Mouse (Mus musculus): Measurements from ENCODE around the gene Aldh8a1.

DNA sequence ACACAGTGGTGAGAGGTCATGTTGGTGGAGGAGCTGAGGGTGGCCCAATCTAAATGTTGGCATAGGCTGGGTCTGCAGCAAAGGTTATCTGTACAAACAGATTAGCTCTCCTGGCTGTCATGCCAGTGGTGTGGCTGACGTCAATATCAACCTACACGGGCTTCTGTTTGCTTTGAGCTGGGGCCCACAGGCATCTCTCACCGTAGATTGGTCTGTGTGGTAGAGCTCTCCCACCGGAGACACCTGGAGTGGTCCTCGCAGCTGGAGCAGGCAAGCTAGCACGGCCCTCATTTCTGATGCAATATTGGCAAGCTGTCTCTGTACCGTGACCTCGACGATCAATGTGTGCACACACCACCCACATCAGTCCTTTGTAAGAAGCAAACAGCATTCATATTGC, 67.3 kb downstream of the Aldh8a1 start:
- TF ChIP-seq POLR2A (IDR thresholded peaks at IDR 0.05; ENCODE audit: insufficient read length, low read depth): no peak
- TF ChIP-seq E2F4 (IDR thresholded peaks at IDR 0.05; ENCODE audit: insufficient read depth): no peak
- TF ChIP-seq POLR2AphosphoS2 (IDR thresholded peaks at IDR 0.05; ENCODE audit: insufficient read length, low read depth): no peak
- no peak for TF ChIP-seq USF1 (IDR thresholded peaks at IDR 0.05; ENCODE audit: low read depth)
- TF ChIP-seq CEBPB (IDR thresholded peaks at IDR 0.05; ENCODE audit: insufficient read depth, poor library complexity, severe bottlenecking): no peak
- TF ChIP-seq TCF12 (IDR thresholded peaks at IDR 0.05; ENCODE audit: insufficient read depth, poor library complexity, severe bottlenecking): no peak
- no peak for TF ChIP-seq MAX (IDR thresholded peaks at IDR 0.05; ENCODE audit: low read depth)
- TF ChIP-seq REST (IDR thresholded peaks at IDR 0.05; ENCODE audit: insufficient read depth, insufficient read length): no peak
- TF ChIP-seq TCF3 (IDR thresholded peaks at IDR 0.05; ENCODE audit: insufficient read length, low read depth): no peak
- no peak for TF ChIP-seq MYOG (IDR thresholded peaks at IDR 0.05; ENCODE audit: control insufficient read depth in 1 of 3, insufficient read depth in 1 of 3, insufficient read length in 2 of 3, low read depth in 2 of 3)

Data from myocyte (in vitro differentiated cells).